In the genomic region with DNA sequence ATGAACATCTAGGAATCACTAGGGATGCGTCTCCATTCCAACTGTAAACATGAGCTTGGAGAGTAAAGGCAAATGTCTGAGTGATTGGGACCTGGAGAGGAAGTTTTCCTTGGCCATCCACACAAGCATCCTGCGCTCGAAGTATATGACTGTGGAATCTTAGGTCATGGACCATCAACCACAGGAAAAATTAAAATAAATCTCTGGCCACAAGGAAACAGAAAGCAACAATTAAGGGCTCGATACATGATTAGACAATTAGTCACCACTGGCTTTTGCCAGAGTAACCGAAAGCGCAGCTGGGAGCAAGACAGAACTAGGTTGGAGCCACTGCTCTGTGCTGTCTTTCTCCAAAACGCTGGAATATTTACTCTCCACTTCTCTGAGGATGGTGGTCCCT, we compare ENCODE assay signal across 26 mouse cellular contexts. TPM values are rescaled to one million over a fixed set of nuclear protein-coding genes. Genes with fewer than 3 reads are reported as not detected.
DNase-seq lines count a peak whose midpoint lies in the region; ATAC-seq and TF ChIP-seq lines count a peak whose summit lies in the region.
"Had no signal": no experiment of that assay in that cellular context is flagged by ENCODE, and none has a peak within 500 bp of the region (broad histone marks: within the 10 kb centered on the region; RNA-seq: fewer than 3 reads in every experiment).

No protein-coding gene starts in this region.

- no peaks in the 10 kb centered on the region for H3K9me3 ChIP-seq in forebrain, embryonic 13.5 days (replicated peaks)
- H3K9me3 ChIP-seq: embryonic facial prominence, embryonic 15.5 days; forebrain, embryonic 15.5 days; hindbrain, embryonic 13.5 days; midbrain, embryonic 13.5 days had no signal

- no peak overlapping the region for H3K4me3 ChIP-seq in kidney, adult 2 months (ENCODE audit: insufficient read depth, low read depth, low read length)
- H3K4me3 ChIP-seq in C2C12 (ENCODE audit: insufficient read depth, poor library complexity, severe bottlenecking) = no peak overlapping the region
- no peak overlapping the region for H3K4me3 ChIP-seq in forebrain, embryonic 13.5 days
- H3K4me3 ChIP-seq: embryonic facial prominence, embryonic 15.5 days; forebrain, embryonic 15.5 days; hindbrain, embryonic 13.5 days; midbrain, embryonic 13.5 days had no signal

- H3K4me2 ChIP-seq in forebrain, embryonic 13.5 days = no peak overlapping the region
- H3K4me2 ChIP-seq: embryonic facial prominence, embryonic 15.5 days; forebrain, embryonic 15.5 days; hindbrain, embryonic 13.5 days; midbrain, embryonic 13.5 days had no signal

- no peak overlapping the region for H3K9ac ChIP-seq in forebrain, embryonic 13.5 days
- H3K9ac ChIP-seq: embryonic facial prominence, embryonic 15.5 days; forebrain, embryonic 15.5 days; hindbrain, embryonic 13.5 days; liver, embryonic 14.5 days; midbrain, embryonic 13.5 days had no signal

- no peak overlapping the region for H3ac ChIP-seq in C2C12 (ENCODE audit: control insufficient read depth, insufficient read length, low read depth)

- no peak for ATAC-seq in forebrain, embryonic 13.5 days
- ATAC-seq: forebrain, embryonic 15.5 days; midbrain, embryonic 13.5 days had no signal

- H3K79me3 ChIP-seq in C2C12 (ENCODE audit: low read depth) = no peaks in the 10 kb centered on the region

- DNase-seq in kidney, adult 2 months = peak; percentile 10
- no peak for DNase-seq in kidney, adult 11 months
- DNase-seq in NIH3T3 (ENCODE audit: low read depth) = peak; percentile 70
- DNase-seq in skeletal muscle tissue, adult 2 months (ENCODE audit: low read depth, low spot score) = peak; percentile 14
- no peak for DNase-seq in gastrocnemius, adult 8-10 months (ENCODE audit: low spot score in 2 of 2)
- DNase-seq: adrenal gland, adult 8-10 months; cerebellum, adult 11 months; cerebellum, adult 9-10 months; gastrocnemius, postnatal 36 days; heart, postnatal 36 days; kidney, adult 18-20 months; kidney, postnatal 14 days; liver; lung, adult 2 months; lung, postnatal 10 days had no signal

- H3K4me1 ChIP-seq in kidney, adult 2 months (ENCODE audit: control insufficient read depth, insufficient read depth, low read length) = no peaks in the 10 kb centered on the region
- H3K4me1 ChIP-seq in forebrain, embryonic 13.5 days = no peaks in the 10 kb centered on the region
- H3K4me1 ChIP-seq: embryonic facial prominence, embryonic 15.5 days; forebrain, embryonic 15.5 days; hindbrain, embryonic 13.5 days; midbrain, embryonic 13.5 days had no signal

- H3K27me3 ChIP-seq in kidney, adult 2 months (replicated peaks; ENCODE audit: control insufficient read depth, insufficient read depth, low read length) = no peaks in the 10 kb centered on the region
- H3K27me3 ChIP-seq in C2C12 (ENCODE audit: control insufficient read depth, insufficient read depth, insufficient read length) = no peaks in the 10 kb centered on the region
- H3K27me3 ChIP-seq in forebrain, embryonic 13.5 days = no peaks in the 10 kb centered on the region
- H3K27me3 ChIP-seq: embryonic facial prominence, embryonic 15.5 days; forebrain, embryonic 15.5 days; hindbrain, embryonic 13.5 days; midbrain, embryonic 13.5 days had no signal

- no peak for TF ChIP-seq POLR2A in kidney, adult 2 months (IDR thresholded peaks at IDR 0.05; ENCODE audit: low read depth, low read length)

- TF ChIP-seq CTCF in kidney, adult 2 months (conservative IDR thresholded peaks at IDR 0.05; ENCODE audit: insufficient read depth, insufficient read length, low read depth, low read length) = no peak
- no peak for TF ChIP-seq CTCF in C2C12 (IDR thresholded peaks at IDR 0.05; ENCODE audit: control insufficient read depth, insufficient read depth, insufficient read length)

- H3K79me2 ChIP-seq in C2C12 (ENCODE audit: control insufficient read depth, insufficient read depth) = no peaks in the 10 kb centered on the region

- 55% methylated on average over 7 of the region's 7 CpGs for WGBS in kidney, adult 2 months
- 89% methylated on average over 7 of the region's 7 CpGs for WGBS in forebrain, embryonic 13.5 days

- no peaks in the 10 kb centered on the region for H3K36me3 ChIP-seq in kidney, adult 2 months (ENCODE audit: control insufficient read depth, insufficient read depth, low read length)
- H3K36me3 ChIP-seq in C2C12 (ENCODE audit: control insufficient read depth, insufficient read depth) = no peaks in the 10 kb centered on the region
- no peaks in the 10 kb centered on the region for H3K36me3 ChIP-seq in forebrain, embryonic 13.5 days (ENCODE audit: poor library complexity, severe bottlenecking)
- H3K36me3 ChIP-seq: embryonic facial prominence, embryonic 15.5 days; forebrain, embryonic 15.5 days; hindbrain, embryonic 13.5 days; midbrain, embryonic 13.5 days had no signal

- no peak overlapping the region for H3K27ac ChIP-seq in kidney, adult 2 months (ENCODE audit: insufficient read depth, low read depth, low read length)
- no peak overlapping the region for H3K27ac ChIP-seq in forebrain, embryonic 13.5 days
- H3K27ac ChIP-seq: embryonic facial prominence, embryonic 15.5 days; forebrain, embryonic 15.5 days; hindbrain, embryonic 13.5 days; liver, embryonic 14.5 days; macrophage; midbrain, embryonic 13.5 days had no signal

TF ChIP-seq in C2C12, 6 proteins besides CTCF, POLR2A, EP300 and RAD21:
- TF ChIP-seq USF1 (IDR thresholded peaks at IDR 0.05; ENCODE audit: low read depth) = no peak
- TF ChIP-seq MYOD1 (IDR thresholded peaks at IDR 0.05; ENCODE audit: control insufficient read depth, insufficient read length, low read depth) = peak; percentile 54
- peak; percentile 52 for TF ChIP-seq FOSL1 (IDR thresholded peaks at IDR 0.05; ENCODE audit: insufficient read depth, low read length, poor library complexity, severe bottlenecking)
- TF ChIP-seq MYOG (IDR thresholded peaks at IDR 0.05; ENCODE audit: control insufficient read depth, extremely low read depth, insufficient read length) = no peak
- TF ChIP-seq MAX (IDR thresholded peaks at IDR 0.05) = peak; percentile 22
- TF ChIP-seq CEBPB (IDR thresholded peaks at IDR 0.05; ENCODE audit: low read depth) = no peak

RNA-seq across cellular contexts. Expression of gene Fbn1, which starts 32.8 kb away (rescaled TPM):
- 6.5 and 6.7 TPM in 2 replicates for polyA plus RNA-seq in kidney, adult 2 months (2012; rRNA removed)
- 14.8 TPM for polyA plus RNA-seq in C2C12 (2012; fragmentation: generic; extraction: Trizol)
- 1.7 and 1.8 TPM in 2 replicates for polyA plus RNA-seq in forebrain, embryonic 13.5 days (2015; fragmentation: Nextera tagmentation; extraction: Ambion mirVana)
- total RNA-seq in gastrocnemius, adult 8-10 months (2022) = 10 to 100 TPM; 10.9 to 21.0 (median 17.8) TPM
- total RNA-seq: megakaryocyte-erythroid progenitor cell, adult 5-6 weeks; MEL had no signal

RNA-seq across cellular contexts. Expression of gene Gm9913, which starts 35.7 kb away (rescaled TPM):
- polyA plus RNA-seq in kidney, adult 2 months (2012; rRNA removed) = 0.05 and 0.06 TPM in 2 replicates
- polyA plus RNA-seq in C2C12 (2012; fragmentation: generic; extraction: Trizol) = 0.09 TPM
- polyA plus RNA-seq in forebrain, embryonic 13.5 days (2015; fragmentation: Nextera tagmentation; extraction: Ambion mirVana) = 0.10 TPM in 1 of 2 replicates, not detected in the other
- total RNA-seq in gastrocnemius, adult 8-10 months (2022) = not detected
- total RNA-seq: common myeloid progenitor, adult 5-6 weeks; megakaryocyte-erythroid progenitor cell, adult 5-6 weeks; MEL had no signal
- polyA plus RNA-seq: liver, embryonic 14.5 days; macrophage had no signal

Comparison
In these comparisons a context has a peak if more than half of its experiments do, and no peak if none do; other contexts are left out.
1. DNase-seq: peak in kidney, adult 2 months (single experiment), NIH3T3 (single experiment) and skeletal muscle tissue, adult 2 months (single experiment); none in kidney, adult 11 months (single experiment) and gastrocnemius, adult 8-10 months (0 of 2).